Mouse (Mus musculus): ENCODE measurements at regions not wholly inside any gene's neighbourhood (a gene's known extent, or its start where the extent isn't known, plus 50 kb on each side); places are given as distances from the start of the nearest gene placed in this dataset.

- peaks cover 9% of the 10 kb centered on the region for H3K4me1 ChIP-seq (ENCODE audit: control insufficient read depth, insufficient read depth, low read length)
- H3K27me3 ChIP-seq (ENCODE audit: control insufficient read depth, insufficient read depth, low read depth, low read length), result no peaks in the 10 kb centered on the region
- ATAC-seq, result peak; percentile 88
- no peak overlapping the region for H3K4me2 ChIP-seq (ENCODE audit: low read length)
- H3K4me3 ChIP-seq (ENCODE audit: low read depth, low read length), result no peak overlapping the region
- H3K9ac ChIP-seq (ENCODE audit: low read depth, low read length), result no peak overlapping the region
- H3K27ac ChIP-seq (ENCODE audit: low read length), result no peak overlapping the region
- WGBS, result 18% methylated on average over 8 of the region's 8 CpGs
- H3K9me3 ChIP-seq (replicated peaks; ENCODE audit: control insufficient read depth, low read length, poor library complexity, severe bottlenecking), result no peaks in the 10 kb centered on the region
- H3K36me3 ChIP-seq (ENCODE audit: control insufficient read depth, insufficient read depth, low read length), result no peaks in the 10 kb centered on the region
These were observed 412.1 kb upstream of the Itga1 start for GRCm38 (mm10) chr13:115513914-115514313.

- no peak for ATAC-seq
- Histone ChIP-seq H3K27ac (ENCODE audit: low read length) (no peak overlapping the region), H3K9ac (ENCODE audit: low read depth, low read length) (no peak overlapping the region), H3K36me3 (ENCODE audit: control insufficient read depth, insufficient read depth, low read length) (no peaks in the 10 kb centered on the region), H3K4me2 (ENCODE audit: low read length) (no peak overlapping the region), H3K4me3 (ENCODE audit: low read depth, low read length) (no peak overlapping the region), H3K27me3 (ENCODE audit: control insufficient read depth, insufficient read depth, low read depth, low read length) (no peaks in the 10 kb centered on the region), H3K4me1 (ENCODE audit: control insufficient read depth, insufficient read depth, low read length) (peaks cover 9% of the 10 kb centered on the region), H3K9me3 (replicated peaks; ENCODE audit: control insufficient read depth, low read length, poor library complexity, severe bottlenecking) (no peaks in the 10 kb centered on the region)
These were observed 410.4 kb upstream of the Itga1 start for GRCm38 (mm10) chr13:115512214-115512613.

GRCm38 (mm10) chr13:115508646-115509045, 406.9 kb upstream of the Itga1 start:
- no peak overlapping the region for H3K27ac ChIP-seq (ENCODE audit: low read length)
- no peaks in the 10 kb centered on the region for H3K27me3 ChIP-seq (ENCODE audit: control insufficient read depth, insufficient read depth, low read depth, low read length)
- no peak overlapping the region for H3K9ac ChIP-seq (ENCODE audit: low read depth, low read length)
- 0 out of 2 replicates have a peak, but pooled peaks cover 3% of the 10 kb centered on the region for H3K9me3 ChIP-seq (replicated peaks; ENCODE audit: control insufficient read depth, low read length, poor library complexity, severe bottlenecking)
- WGBS, result 48% methylated on average over 3 of the region's 3 CpGs
- H3K4me3 ChIP-seq (ENCODE audit: low read depth, low read length), result no peak overlapping the region
- H3K4me1 ChIP-seq (ENCODE audit: control insufficient read depth, insufficient read depth, low read length), result no peaks in the 10 kb centered on the region
- no peaks in the 10 kb centered on the region for H3K36me3 ChIP-seq (ENCODE audit: control insufficient read depth, insufficient read depth, low read length)
- H3K4me2 ChIP-seq (ENCODE audit: low read length), result no peak overlapping the region
- peak; percentile 76 for ATAC-seq

DNA sequence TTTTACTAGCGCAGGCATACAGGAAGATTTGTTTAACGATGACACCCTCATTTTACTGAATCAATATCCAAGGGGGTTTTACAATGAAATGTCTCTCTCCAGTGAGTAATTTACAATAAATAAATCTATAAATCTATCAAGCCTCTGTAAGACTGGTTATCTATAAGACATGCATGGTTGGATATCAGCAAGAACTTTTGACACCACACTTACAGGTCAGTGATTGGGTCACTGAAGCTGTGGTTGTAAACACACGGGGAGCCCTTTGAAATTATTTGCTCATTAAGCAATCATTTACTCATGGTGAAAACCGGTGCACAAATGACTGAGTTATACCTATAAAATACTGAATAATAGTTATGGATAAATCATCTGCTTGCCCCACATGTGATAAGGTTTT, 392.6 kb upstream of the Itga1 start:
- H3K9me3 ChIP-seq (replicated peaks; ENCODE audit: control insufficient read depth, low read length, poor library complexity, severe bottlenecking), result no peaks in the 10 kb centered on the region
- no peak overlapping the region for H3K27ac ChIP-seq (ENCODE audit: low read length)
- H3K4me1 ChIP-seq (ENCODE audit: control insufficient read depth, insufficient read depth, low read length), result no peaks in the 10 kb centered on the region
- ATAC-seq, result no peak
- no peak overlapping the region for H3K9ac ChIP-seq (ENCODE audit: low read depth, low read length)
- no peaks in the 10 kb centered on the region for H3K27me3 ChIP-seq (ENCODE audit: control insufficient read depth, insufficient read depth, low read depth, low read length)
- no peaks in the 10 kb centered on the region for H3K36me3 ChIP-seq (ENCODE audit: control insufficient read depth, insufficient read depth, low read length)
- WGBS, result 67% methylated on average over 4 of the region's 4 CpGs
- no peak overlapping the region for H3K4me3 ChIP-seq (ENCODE audit: low read depth, low read length)
- H3K4me2 ChIP-seq (ENCODE audit: low read length), result no peak overlapping the region

GRCm38 (mm10) chr13:115475861-115476260, 374.1 kb upstream of the Itga1 start:
- no peak for ATAC-seq
- WGBS, result 49% methylated on average over 2 of the region's 2 CpGs
- H3K27ac ChIP-seq (ENCODE audit: low read length), result no peak overlapping the region
- H3K27me3 ChIP-seq (ENCODE audit: control insufficient read depth, insufficient read depth, low read depth, low read length), result no peaks in the 10 kb centered on the region
- no peak overlapping the region for H3K4me3 ChIP-seq (ENCODE audit: low read depth, low read length)
- H3K9ac ChIP-seq (ENCODE audit: low read depth, low read length), result no peak overlapping the region
- no peak overlapping the region for H3K4me2 ChIP-seq (ENCODE audit: low read length)
- no peaks in the 10 kb centered on the region for H3K4me1 ChIP-seq (ENCODE audit: control insufficient read depth, insufficient read depth, low read length)
- no peaks in the 10 kb centered on the region for H3K9me3 ChIP-seq (replicated peaks; ENCODE audit: control insufficient read depth, low read length, poor library complexity, severe bottlenecking)
- H3K36me3 ChIP-seq (ENCODE audit: control insufficient read depth, insufficient read depth, low read length), result no peaks in the 10 kb centered on the region

DNA sequence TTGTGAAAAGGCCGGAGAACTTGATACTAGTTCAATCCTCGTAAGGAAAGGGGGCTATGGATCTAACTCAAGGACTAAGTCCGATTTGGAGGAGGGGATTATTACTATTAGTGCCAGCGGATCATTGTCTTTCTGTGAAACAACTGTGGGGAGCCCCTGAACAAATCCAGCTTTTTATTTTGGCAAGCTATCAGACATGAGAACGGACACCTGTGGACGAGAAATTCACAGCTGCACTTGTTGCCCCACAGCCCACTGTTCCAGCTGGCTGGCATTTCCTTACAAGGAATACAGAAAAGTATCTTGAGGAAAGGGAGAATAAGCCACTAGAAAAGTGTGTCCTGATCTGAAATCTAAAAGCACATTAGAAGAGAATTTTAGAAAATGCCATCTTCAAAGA, 363.9 kb upstream of the Itga1 start:
- H3K4me3 ChIP-seq (ENCODE audit: low read depth, low read length), result no peak overlapping the region
- H3K9me3 ChIP-seq (replicated peaks; ENCODE audit: control insufficient read depth, low read length, poor library complexity, severe bottlenecking), result no peaks in the 10 kb centered on the region
- H3K9ac ChIP-seq (ENCODE audit: low read depth, low read length), result no peak overlapping the region
- no peak for ATAC-seq
- WGBS, result 75% methylated on average over 6 of the region's 6 CpGs
- H3K27me3 ChIP-seq (ENCODE audit: control insufficient read depth, insufficient read depth, low read depth, low read length), result no peaks in the 10 kb centered on the region
- H3K27ac ChIP-seq (ENCODE audit: low read length), result no peak overlapping the region
- no peaks in the 10 kb centered on the region for H3K36me3 ChIP-seq (ENCODE audit: control insufficient read depth, insufficient read depth, low read length)
- no peaks in the 10 kb centered on the region for H3K4me1 ChIP-seq (ENCODE audit: control insufficient read depth, insufficient read depth, low read length)
- no peak overlapping the region for H3K4me2 ChIP-seq (ENCODE audit: low read length)

DNA sequence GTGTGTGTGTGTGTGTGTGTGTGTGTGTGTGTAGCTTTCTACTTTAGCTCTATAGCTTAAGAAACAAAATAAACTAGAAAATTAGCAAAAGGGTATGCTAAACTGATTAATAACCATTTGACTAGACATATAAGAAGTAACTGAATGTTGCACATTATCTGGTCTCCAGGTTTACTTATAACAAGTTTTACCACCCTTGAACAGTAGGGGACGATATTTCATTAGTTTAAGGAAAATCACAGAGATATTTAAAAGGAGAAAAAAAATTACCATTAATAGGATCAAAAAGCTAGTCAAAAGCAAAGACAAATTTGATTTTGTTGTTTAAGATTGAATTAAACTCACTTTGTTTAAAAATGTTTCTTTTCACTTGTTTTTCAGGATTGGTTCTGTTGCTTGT, 349.5 kb upstream of the Itga1 start:
- H3K4me3 ChIP-seq (ENCODE audit: low read depth, low read length), result no peak overlapping the region
- H3K27ac ChIP-seq (ENCODE audit: low read length), result no peak overlapping the region
- no peak overlapping the region for H3K9ac ChIP-seq (ENCODE audit: low read depth, low read length)
- ATAC-seq, result no peak
- H3K4me1 ChIP-seq (ENCODE audit: control insufficient read depth, insufficient read depth, low read length), result no peaks in the 10 kb centered on the region
- no peaks in the 10 kb centered on the region for H3K9me3 ChIP-seq (replicated peaks; ENCODE audit: control insufficient read depth, low read length, poor library complexity, severe bottlenecking)
- H3K36me3 ChIP-seq (ENCODE audit: control insufficient read depth, insufficient read depth, low read length), result no peaks in the 10 kb centered on the region
- WGBS, result 20% methylated on average over 1 of the region's 1 CpGs
- H3K4me2 ChIP-seq (ENCODE audit: low read length), result no peak overlapping the region
- no peaks in the 10 kb centered on the region for H3K27me3 ChIP-seq (ENCODE audit: control insufficient read depth, insufficient read depth, low read depth, low read length)

DNA sequence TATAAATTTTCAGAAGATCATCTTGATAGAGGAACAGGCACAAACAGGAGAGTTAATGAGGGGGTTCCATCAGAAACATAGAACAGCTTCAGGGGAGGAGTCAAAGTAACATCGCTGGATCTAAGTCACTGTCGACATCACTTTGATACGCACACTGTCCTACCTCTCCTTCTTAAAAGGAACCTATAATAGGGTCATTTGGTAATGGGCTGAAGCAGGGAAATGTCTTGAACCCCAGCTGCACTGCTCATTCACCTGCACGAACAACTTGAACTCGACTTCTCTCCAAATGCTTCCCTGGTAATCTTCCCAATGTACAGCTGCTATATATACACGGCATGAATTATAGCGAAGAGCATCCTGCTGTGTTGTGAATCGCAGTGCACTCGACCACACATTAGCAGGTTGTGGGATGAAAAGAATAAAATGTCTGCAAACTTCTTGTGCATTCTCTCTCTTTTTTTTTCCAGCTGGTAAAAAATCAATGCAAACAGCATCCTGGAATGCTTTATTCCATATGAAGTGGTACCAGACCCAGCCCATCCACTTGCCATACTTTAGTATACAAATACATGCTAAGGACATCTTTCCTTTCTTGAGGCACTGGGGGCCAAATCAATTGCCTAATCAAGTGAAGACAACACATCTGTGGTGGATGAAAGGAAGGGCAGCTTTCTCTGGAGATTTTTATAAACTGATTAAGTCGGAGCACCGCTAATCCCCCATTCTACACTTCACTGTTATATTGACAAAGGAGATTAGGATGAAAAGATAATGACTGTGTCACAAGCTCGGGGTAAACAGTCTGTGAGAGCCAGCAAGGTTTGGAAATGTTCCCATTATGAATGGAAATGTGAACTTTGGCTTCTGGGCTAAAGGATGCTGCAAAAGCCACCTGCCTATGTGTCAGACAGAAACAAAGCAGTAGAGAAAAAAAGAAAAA, 325.6 kb upstream of the Itga1 start:
- no peaks in the 10 kb centered on the region for H3K36me3 ChIP-seq (ENCODE audit: control insufficient read depth, insufficient read depth, low read length)
- H3K4me2 ChIP-seq (ENCODE audit: low read length), result peak overlapping the region; percentile 13
- WGBS, result 11% methylated on average over 12 of the region's 12 CpGs

More for the DNA sequence above, 325.6 kb upstream of the Itga1 start:
- Histone ChIP-seq H3K9me3 (replicated peaks; ENCODE audit: control insufficient read depth, low read length, poor library complexity, severe bottlenecking) (no peaks in the 10 kb centered on the region), H3K4me3 (ENCODE audit: low read depth, low read length) (no peak overlapping the region), H3K9ac (ENCODE audit: low read depth, low read length) (no peak overlapping the region), H3K4me1 (ENCODE audit: control insufficient read depth, insufficient read depth, low read length) (0 out of 2 replicates have a peak, but pooled peaks cover 3% of the 10 kb centered on the region), H3K27me3 (ENCODE audit: control insufficient read depth, insufficient read depth, low read depth, low read length) (no peaks in the 10 kb centered on the region; the same call in 1 of the 2 replicates), H3K27ac (ENCODE audit: low read length) (no peak overlapping the region)
- peak; percentile 36 for ATAC-seq

Data from midbrain, embryonic 16.5 days (tissue).